Mouse (Mus musculus): ENCODE measurements at regions not wholly inside any gene's neighbourhood (a gene's known extent, or its start where the extent isn't known, plus 50 kb on each side); places are given as distances from the start of the nearest gene placed in this dataset.
A peak's percentile ranks its signal among the peaks of the same experiment; 100 is the strongest.

DNA sequence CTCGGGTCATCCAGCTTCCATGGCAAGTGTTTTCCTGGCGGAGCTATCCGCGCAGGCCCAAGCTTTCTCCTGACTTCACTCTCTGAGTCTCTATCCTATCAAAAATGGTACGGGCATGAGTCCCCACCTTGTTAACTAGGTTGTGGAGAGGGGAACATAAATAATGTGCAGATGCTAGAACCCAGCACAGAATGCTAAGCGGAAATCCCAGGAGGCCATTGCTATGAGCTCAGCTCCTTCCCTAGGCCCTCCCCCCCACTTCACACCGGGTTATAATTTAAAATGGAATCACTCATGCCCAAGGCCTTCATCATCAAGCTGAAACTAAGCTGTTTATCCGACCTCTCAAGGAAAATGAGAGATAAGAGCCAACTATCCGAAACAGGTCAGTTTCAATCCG, 60.4 kb upstream of the Cd83 start:
- no peak for DNase-seq (ENCODE audit: low read depth, low spot score)

GRCm38 (mm10) chr13:43725698-43726097, 58.9 kb upstream of the Cd83 start:
- peak; percentile 80 for DNase-seq (ENCODE audit: low read depth, low spot score)

GRCm38 (mm10) chr13:43726895-43727341, 57.7 kb upstream of the Cd83 start:
- no peak for DNase-seq (ENCODE audit: low read depth, low spot score)

DNA sequence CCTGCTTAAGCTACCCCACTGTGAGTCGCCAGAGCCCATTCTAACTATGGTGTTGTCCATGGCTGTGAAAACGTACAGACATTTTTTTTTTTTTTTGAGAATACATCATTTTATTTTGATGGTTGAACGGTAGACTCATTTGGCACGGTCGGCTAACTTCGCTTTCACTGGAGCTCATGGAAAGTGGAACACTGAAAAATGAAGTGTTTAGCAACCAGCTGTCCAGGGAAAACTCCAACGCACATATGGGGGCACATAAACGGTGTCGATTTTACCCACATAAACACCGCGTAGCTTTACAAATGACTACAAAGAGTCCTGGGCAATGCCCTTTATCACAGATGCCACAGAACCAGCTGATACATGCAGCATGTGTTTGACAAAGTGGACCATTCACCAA, 55.0 kb upstream of the Cd83 start:
- no peak for DNase-seq (ENCODE audit: low read depth, low spot score)

- DNase-seq (ENCODE audit: low read depth, low spot score), result no peak
These were observed 51.5 kb upstream of the Cd83 start for GRCm38 (mm10) chr13:43733061-43733460.

- DNase-seq (ENCODE audit: low read depth, low spot score), result no peak
These were observed 49.9 kb upstream of the Cd83 start for GRCm38 (mm10) chr13:43734641-43735040.

Measured in forelimb bud, embryonic 11.5 days (tissue).